Mouse (Mus musculus) lung, adult 2 months (tissue): Measurements from ENCODE around the gene Ublcp1. TPM values are rescaled to one million over a fixed set of nuclear protein-coding genes. Genes with fewer than 3 reads are reported as not detected.

Experiments
- DNase-seq: peaks from one replicate; pipeline ENCODE4 v3.0.0; 2022
- H3K4me1 ChIP-seq: fragments of 200-500 bp; 2 replicates; pipeline ENCODE4 v1.6.1; 2011; ENCODE audit warnings: low read length; ENCODE audit not compliant: control insufficient read depth, insufficient read depth
- H3K4me3 ChIP-seq: fragments of 200-500 bp; replicated peaks from 2 replicates; pipeline ENCODE3; 2011; ENCODE audit warnings: low read depth, mild to moderate bottlenecking, control low read depth, low read length; ENCODE audit errors: extremely low read depth
- CTCF ChIP-seq: fragments of 200-500 bp; IDR thresholded peaks from 2 replicates; pipeline ENCODE4 v1.5.1; 2011; ENCODE audit warnings: mild to moderate bottlenecking, low read length, control low read depth; ENCODE audit not compliant: insufficient read depth
- POLR2A ChIP-seq: fragments of 200-500 bp; IDR thresholded peaks from 2 replicates; pipeline ENCODE4 v1.6.1; 2011; ENCODE audit warnings: low read depth, mild to moderate bottlenecking, control low read depth, low read length, borderline replicate concordance; ENCODE audit errors: extremely low read depth
- WGBS: fragments of 180-500 bp; shearing (Covaris S2); methylation state at CpG from one replicate; pipeline ENCODE4 v1.1.7; 2018; 5-methylcytosine and 5-hydroxymethylcytosine counted together
- polyA plus RNA-seq: library from polyadenylated mRNA; depleted of rRNA; stranded (reverse); fragments of >200 nt; gene quantifications from 2 replicates; pipeline ENCODE4 v1.2.3, GENCODE M21; 2012

Gene Ublcp1
- polyA plus RNA-seq, 1 experiment = 11.3 TPM

GRCm38 (mm10) chr11:44425626-44426025, 44.7 kb downstream of the Ublcp1 start:
- Histone ChIP-seq H3K4me1 (no peaks in the 10 kb centered on the region), H3K4me3 (no peak overlapping the region)
- 67% methylated on average over 6 of the region's 6 CpGs for WGBS
- DNase-seq = no peak
- TF ChIP-seq CTCF = no peak
- TF ChIP-seq POLR2A = no peak

- H3K4me1 ChIP-seq = no peaks in the 10 kb centered on the region
- WGBS = 81% methylated on average over 8 of the region's 8 CpGs
- TF ChIP-seq CTCF (no peak), POLR2A (no peak)
- DNase-seq = no peak
- no peak overlapping the region for H3K4me3 ChIP-seq
Observed at GRCm38 (mm10) chr11:44425006-44425405, 45.3 kb downstream of the Ublcp1 start.

- H3K4me1 ChIP-seq = no peaks in the 10 kb centered on the region
- DNase-seq = no peak
- 76% methylated on average over 5 of the region's 5 CpGs for WGBS
- TF ChIP-seq POLR2A = no peak
- no peak for TF ChIP-seq CTCF
- H3K4me3 ChIP-seq = no peak overlapping the region
Observed at GRCm38 (mm10) chr11:44423955-44424354, 46.3 kb downstream of the Ublcp1 start.

GRCm38 (mm10) chr11:44423261-44423660, 47.0 kb downstream of the Ublcp1 start:
- no peak for TF ChIP-seq POLR2A
- no peak for TF ChIP-seq CTCF
- no peaks in the 10 kb centered on the region for H3K4me1 ChIP-seq
- WGBS = 46% methylated on average over 6 of the region's 6 CpGs
- no peak overlapping the region for H3K4me3 ChIP-seq
- DNase-seq = no peak

- no peak for DNase-seq
- WGBS = 60% methylated on average over 10 of the region's 10 CpGs
- TF ChIP-seq CTCF (no peak), POLR2A (no peak)
- no peak overlapping the region for H3K4me3 ChIP-seq
- H3K4me1 ChIP-seq = no peaks in the 10 kb centered on the region
Observed at GRCm38 (mm10) chr11:44422337-44423111, 47.8 kb downstream of the Ublcp1 start.

GRCm38 (mm10) chr11:44417403-44417802, 52.9 kb downstream of the Ublcp1 start:
- WGBS = 52% methylated on average over 1 of the region's 1 CpGs
- Histone ChIP-seq H3K4me3 (no peak overlapping the region), H3K4me1 (no peaks in the 10 kb centered on the region)
- DNase-seq = no peak
- TF ChIP-seq POLR2A (no peak), CTCF (no peak)

GRCm38 (mm10) chr11:44414605-44415004, 55.7 kb downstream of the Ublcp1 start:
- Histone ChIP-seq H3K4me1 (no peaks in the 10 kb centered on the region), H3K4me3 (no peak overlapping the region)
- TF ChIP-seq CTCF = no peak
- TF ChIP-seq POLR2A = no peak
- WGBS = 90% methylated on average over 3 of the region's 3 CpGs
- DNase-seq = no peak

- no peak for TF ChIP-seq POLR2A
- no peak for TF ChIP-seq CTCF
- 87% methylated on average over 3 of the region's 3 CpGs for WGBS
- Histone ChIP-seq H3K4me1 (no peaks in the 10 kb centered on the region), H3K4me3 (no peak overlapping the region)
- DNase-seq = no peak
Observed at GRCm38 (mm10) chr11:44413371-44413770, 56.9 kb downstream of the Ublcp1 start.

DNA sequence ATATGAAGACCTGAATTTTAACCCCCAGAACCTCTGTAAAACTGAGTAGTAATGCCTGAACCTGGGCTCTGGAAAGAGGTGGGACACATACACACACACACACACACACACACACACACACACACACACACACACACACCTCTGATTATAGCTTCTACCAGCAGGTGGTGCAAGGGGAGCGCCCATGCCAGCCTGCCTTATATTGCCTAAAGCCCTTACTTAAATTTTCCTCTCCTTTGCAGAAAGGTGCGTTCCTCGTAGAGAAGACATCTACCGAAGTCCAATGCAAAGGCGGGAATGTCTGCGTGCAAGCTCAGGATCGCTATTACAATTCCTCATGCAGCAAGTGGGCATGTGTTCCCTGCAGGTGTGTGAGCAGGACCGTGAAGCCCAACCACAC, 58.0 kb downstream of the Ublcp1 start:
- TF ChIP-seq POLR2A (no peak), CTCF (no peak)
- no peak overlapping the region for H3K4me3 ChIP-seq
- WGBS = 79% methylated on average over 8 of the region's 8 CpGs
- DNase-seq = no peak
- no peaks in the 10 kb centered on the region for H3K4me1 ChIP-seq

GRCm38 (mm10) chr11:44410413-44410812, 59.9 kb downstream of the Ublcp1 start:
- TF ChIP-seq POLR2A (no peak), CTCF (no peak)
- 38% methylated on average over 3 of the region's 3 CpGs for WGBS
- no peak overlapping the region for H3K4me3 ChIP-seq
- H3K4me1 ChIP-seq = no peaks in the 10 kb centered on the region
- no peak for DNase-seq
